Mouse (Mus musculus) gastrocnemius, adult 2 months (tissue): ENCODE results near the gene Lsr. TPM values are rescaled to one million over a fixed set of nuclear protein-coding genes. Genes with fewer than 3 reads are reported as not detected.
A peak's percentile ranks its signal among the peaks of the same experiment; 100 is the strongest.

ENCODE experiments used
- DNase-seq: peaks from one replicate; pipeline ENCODE4 v3.0.0; 2022
- H3K27ac ChIP-seq: fragments of 200-600 bp; 2 replicates; pipeline ENCODE4 v1.8.1; 2022; ENCODE audit warnings: mild to moderate bottlenecking
- H3K4me3 ChIP-seq: fragments of 200-600 bp; 2 replicates; pipeline ENCODE4 v1.8.1; 2022; ENCODE audit warnings: mild to moderate bottlenecking, moderate library complexity
- CTCF ChIP-seq: fragments of 200-600 bp; IDR thresholded peaks from 2 replicates; pipeline ENCODE4 v1.8.1; 2022; ENCODE audit warnings: antibody characterized with exemption, mild to moderate bottlenecking, moderate library complexity
- intact Hi-C: fragments of 180-260 bp; cut with DNase I; formaldehyde crosslinking; loops from one replicate; pipeline ENCODE4 v1.15.1; 2025
- long read RNA-seq, 2 experiments: library from polyadenylated mRNA; stranded (forward); transcript quantifications; one replicate each; pipeline ENCODE4 v2.0.0; 2021
- total RNA-seq, 2 experiments: library from RNA; stranded (reverse); gene quantifications; 2 replicates each; pipeline ENCODE4 v1.2.3; 2021

Gene Lsr
- total RNA-seq = under 1 TPM; 0.31 to 0.41 TPM
- long read RNA-seq, experiment 1, partial matches to known transcripts = 0 of 7 reads
- long read RNA-seq, experiment 1, other reads (novel, unspliced or antisense) = 7 of 7 reads
- long read RNA-seq, experiment 2, partial matches to known transcripts = 0 of 16 reads
- long read RNA-seq, experiment 2, other reads (novel, unspliced or antisense) = 16 of 16 reads

DNA sequence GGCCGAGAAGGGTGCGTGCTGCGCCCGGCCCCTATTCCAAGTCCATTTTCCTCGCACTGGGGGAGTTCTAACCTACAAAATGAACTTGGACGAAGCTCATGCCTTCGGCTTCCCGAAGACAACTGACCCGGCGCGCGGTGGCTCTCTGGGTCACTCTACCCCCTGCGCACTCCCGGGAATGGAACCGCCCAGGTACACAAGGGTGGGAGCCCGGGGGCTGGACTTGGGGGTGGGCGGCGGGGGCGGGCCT lies at the start of gene Lsr:
TSS of gene Lsr (minus strand) at position 214 of the 250 bp plus-strand sequence.
- intact Hi-C loops = loop anchor here (5.0 to 10.0 kb wide), 2 partner anchors 69 to 378 kb away; partner anchors contain the start of genes Fxyd5 and Zbtb32
- peak within 1 kb of the TSS; percentile 75 for H3K27ac ChIP-seq

DNA sequence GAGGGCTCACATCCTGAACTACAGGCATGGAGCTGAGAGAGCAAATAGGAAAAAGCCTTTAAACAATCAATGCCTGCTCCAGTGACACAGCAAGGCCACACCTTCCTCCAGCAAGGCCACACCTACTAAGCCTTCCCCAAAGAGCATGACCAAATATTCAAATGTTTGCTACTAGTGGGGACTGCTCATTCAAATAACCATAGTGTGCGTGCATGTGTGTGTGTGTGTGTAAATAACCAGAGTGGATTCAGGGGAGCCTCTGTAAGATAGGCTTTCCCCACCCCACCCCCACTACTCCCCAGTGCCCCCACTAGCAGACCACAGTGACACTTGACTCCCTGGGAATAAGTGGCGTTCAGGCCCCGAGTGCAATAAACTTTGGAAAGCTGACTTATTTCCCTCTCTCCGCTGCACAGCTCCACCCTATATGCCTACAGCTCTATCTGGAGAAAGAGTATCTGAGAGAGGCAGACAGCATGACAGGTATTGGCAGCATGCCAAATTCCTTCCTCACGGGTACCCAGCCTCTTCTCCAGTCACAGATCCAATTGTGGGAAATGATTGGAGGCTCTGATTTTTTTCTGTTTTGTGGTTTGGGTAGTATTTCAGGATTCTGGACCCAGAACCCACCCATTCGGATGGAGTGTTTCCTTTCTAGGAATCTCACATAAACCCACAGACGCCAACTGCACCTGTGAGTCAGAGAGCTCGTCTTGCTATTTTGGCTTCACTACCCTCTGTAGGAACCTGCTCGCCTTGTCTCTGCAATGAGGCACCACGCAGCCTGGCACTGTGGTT lies 44.0 kb upstream of the Lsr start:
- intact Hi-C loops = no loop called here
- no peak for TF ChIP-seq CTCF
- no peak overlapping the region for H3K4me3 ChIP-seq
- H3K27ac ChIP-seq = no peak overlapping the region
- no peak for DNase-seq

More for the DNA sequence above, at the start of gene Lsr:
- no peak for TF ChIP-seq CTCF
- no peak for DNase-seq
- H3K4me3 ChIP-seq = peak within 1 kb of the TSS; percentile 69

DNA sequence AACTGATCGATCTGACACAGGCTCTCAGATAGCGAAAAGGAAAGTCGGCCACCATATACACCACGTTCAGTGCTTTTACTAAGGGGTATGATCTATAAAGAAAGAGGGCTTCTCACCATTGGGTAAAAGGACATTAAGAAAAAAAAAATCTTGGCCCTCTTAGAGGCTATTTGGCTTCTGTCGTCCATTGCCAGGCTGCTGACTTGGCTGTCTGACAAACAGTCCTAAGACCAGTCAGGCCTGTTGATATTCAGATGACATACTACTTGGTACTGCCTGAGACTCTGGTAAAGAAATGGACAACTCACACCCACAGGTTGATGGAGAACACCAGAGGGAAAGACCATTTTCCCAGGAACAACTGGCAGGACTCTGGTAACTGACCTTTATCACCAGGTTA lies 39.7 kb upstream of the Lsr start:
- no peak overlapping the region for H3K27ac ChIP-seq
- no peak for TF ChIP-seq CTCF
- intact Hi-C loops = no loop called here
- no peak for DNase-seq
- H3K4me3 ChIP-seq = no peak overlapping the region

GRCm38 (mm10) chr7:31008889-31009288 lies 35.6 kb upstream of the Lsr start:
- intact Hi-C loops = no loop called here
- no peak for DNase-seq
- Histone ChIP-seq H3K27ac (peak overlapping the region; percentile 40; the same call in 1 of the 2 replicates), H3K4me3 (no peak overlapping the region)
- TF ChIP-seq CTCF = no peak

GRCm38 (mm10) chr7:31008175-31008574 lies 34.9 kb upstream of the Lsr start:
- no peak overlapping the region for H3K4me3 ChIP-seq
- DNase-seq = no peak
- H3K27ac ChIP-seq = peak overlapping the region; percentile 20
- intact Hi-C loops = no loop called here
- TF ChIP-seq CTCF = no peak

DNA sequence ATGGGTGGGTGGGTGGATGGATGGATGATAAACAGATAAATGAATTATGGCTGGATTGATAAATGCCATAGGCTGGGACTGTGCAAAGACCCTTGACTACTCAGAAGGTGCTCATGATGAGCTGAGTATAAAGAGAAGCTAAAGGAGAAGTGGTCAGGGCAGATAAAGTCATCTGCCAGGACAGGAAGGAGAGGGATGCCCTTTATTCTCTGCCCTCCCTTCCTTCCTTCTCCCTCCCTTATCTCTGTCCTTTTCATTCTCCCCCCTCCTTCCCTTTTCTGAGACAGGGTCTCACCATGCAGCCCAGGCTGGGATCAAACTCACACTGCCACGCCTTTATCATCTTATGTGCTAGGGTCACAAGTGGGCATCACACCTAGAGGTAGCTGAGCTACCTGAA lies 34.5 kb upstream of the Lsr start:
- H3K27ac ChIP-seq = peak overlapping the region; percentile 20; the same call in 1 of the 2 replicates
- intact Hi-C loops = no loop called here
- TF ChIP-seq CTCF = no peak
- no peak for DNase-seq
- H3K4me3 ChIP-seq = no peak overlapping the region

GRCm38 (mm10) chr7:31002650-31003049 lies 29.4 kb upstream of the Lsr start:
- Histone ChIP-seq H3K4me3 (no peak overlapping the region), H3K27ac (peak overlapping the region; percentile 64)
- no peak for DNase-seq
- intact Hi-C loops = no loop called here
- TF ChIP-seq CTCF = no peak

- no peak for TF ChIP-seq CTCF
- DNase-seq = peak; percentile 82
- Histone ChIP-seq H3K4me3 (peak overlapping the region; percentile 36), H3K27ac (peak overlapping the region; percentile 85)
- intact Hi-C loops = no loop called here
Observed at GRCm38 (mm10) chr7:31000505-31001020, 27.3 kb upstream of the Lsr start.

- no peak for DNase-seq
- Histone ChIP-seq H3K4me3 (no peak overlapping the region), H3K27ac (no peak overlapping the region)
- peak; percentile 34; the same call in 1 of the 2 replicates for TF ChIP-seq CTCF
- intact Hi-C loops = no loop called here
Observed at GRCm38 (mm10) chr7:30996491-30996890, 23.2 kb upstream of the Lsr start.

GRCm38 (mm10) chr7:30993986-30994385 lies 20.7 kb upstream of the Lsr start:
- Histone ChIP-seq H3K27ac (no peak overlapping the region), H3K4me3 (no peak overlapping the region)
- DNase-seq = no peak
- no peak for TF ChIP-seq CTCF
- intact Hi-C loops = no loop called here

- TF ChIP-seq CTCF = no peak
- Histone ChIP-seq H3K27ac (no peak overlapping the region), H3K4me3 (no peak overlapping the region)
- intact Hi-C loops = no loop called here
- no peak for DNase-seq
Observed at GRCm38 (mm10) chr7:30992148-30992547, 18.9 kb upstream of the Lsr start.

GRCm38 (mm10) chr7:30988519-30989162 lies 15.4 kb upstream of the Lsr start:
- no peak for DNase-seq
- Histone ChIP-seq H3K4me3 (no peak overlapping the region), H3K27ac (no peak overlapping the region)
- intact Hi-C loops = no loop called here
- TF ChIP-seq CTCF = no peak

DNA sequence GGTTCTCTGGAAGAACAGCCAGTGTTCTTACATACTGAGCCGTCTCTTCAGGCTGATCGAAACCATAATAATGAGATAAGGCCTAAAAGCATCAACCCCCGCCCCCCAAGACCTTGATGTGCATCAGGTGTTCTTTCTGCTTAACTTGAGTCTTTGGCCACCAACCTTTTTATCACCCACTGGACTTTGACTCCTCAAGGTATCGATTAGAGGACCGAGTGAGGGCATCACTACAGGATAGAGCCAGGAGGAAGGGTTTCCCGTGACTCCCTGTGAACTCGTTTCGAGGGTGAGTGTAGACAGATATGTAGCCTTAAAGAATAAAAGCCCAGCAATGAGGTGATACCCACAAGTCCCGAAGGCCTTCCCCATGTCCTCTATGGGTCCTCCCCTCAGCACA lies 12.1 kb upstream of the Lsr start:
- no peak overlapping the region for H3K4me3 ChIP-seq
- H3K27ac ChIP-seq = no peak overlapping the region
- DNase-seq = no peak
- no peak for TF ChIP-seq CTCF
- intact Hi-C loops = no loop called here
